Mouse (Mus musculus): ENCODE results near the gene Pnpla8.
A peak's percentile ranks its signal among the peaks of the same experiment; 100 is the strongest.
"Not testable (repeated sequence)": the region's sequence is repeated elsewhere in the genome, so short reads cannot be mapped to it uniquely, and the experiment has no call there.

Gene Pnpla8

DNA sequence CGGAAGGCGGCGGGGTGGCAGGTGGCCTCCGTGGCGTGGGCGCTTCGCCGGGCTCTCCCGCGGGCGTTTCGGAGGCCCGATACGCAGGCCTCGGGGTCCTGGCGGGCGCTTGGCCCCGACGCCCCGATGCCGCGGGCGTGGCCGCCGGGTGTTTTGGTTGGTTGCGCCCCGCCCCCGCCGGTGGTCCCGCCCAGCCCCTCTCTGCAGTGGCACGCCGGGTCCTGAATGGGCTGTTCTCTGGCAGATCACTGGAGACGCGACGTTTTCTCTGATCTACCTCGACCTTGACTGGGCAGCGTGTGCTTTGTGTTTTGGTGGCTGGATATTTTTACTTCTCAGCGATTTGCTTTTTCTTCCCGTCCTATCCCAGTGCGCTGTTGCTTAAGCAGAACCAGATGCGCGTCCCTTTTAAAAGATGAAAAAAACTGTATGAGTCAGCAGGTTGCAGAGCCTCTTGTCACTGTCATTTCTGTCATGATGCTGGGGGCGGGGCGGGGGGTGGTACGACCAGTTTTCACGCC lies 48.2 kb downstream of the Pnpla8 start:
- DNase-seq (ENCODE audit: extremely low spot score): peak; percentile 90

DNA sequence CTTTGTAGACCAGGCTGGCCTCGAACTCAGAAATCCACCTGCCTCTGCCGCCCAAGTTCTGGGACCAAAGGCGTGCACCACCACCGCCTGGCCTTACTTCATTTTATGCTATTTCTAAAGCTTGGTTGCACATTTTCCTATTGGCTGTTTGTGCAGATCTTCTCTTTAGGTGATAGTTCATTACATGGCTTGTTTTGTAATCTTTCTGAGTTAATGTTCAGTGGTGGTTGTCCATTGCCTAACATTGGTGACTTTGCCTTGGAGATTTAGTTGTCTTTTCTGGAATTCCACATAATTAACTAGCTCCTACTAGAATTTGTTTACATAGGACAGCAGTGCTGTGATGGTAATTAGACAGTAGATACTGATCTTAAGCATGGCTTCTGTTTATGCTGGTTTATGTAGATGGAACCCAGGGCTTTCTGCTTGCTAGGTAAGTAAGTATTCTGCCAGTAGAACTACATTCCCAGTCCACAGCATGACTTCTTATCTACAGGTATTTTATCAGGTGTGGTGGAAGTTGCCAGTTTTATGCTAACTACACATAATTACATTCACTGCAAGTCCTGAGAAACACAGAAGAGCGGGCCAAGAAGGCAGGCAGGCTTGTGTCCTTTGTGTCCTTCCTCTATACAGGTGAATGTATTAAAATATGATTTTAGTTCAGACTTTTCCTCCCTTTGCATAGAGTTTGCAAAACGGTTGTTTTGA lies 53.1 kb downstream of the Pnpla8 start:
- DNase-seq (ENCODE audit: extremely low spot score): no peak

GRCm38 (mm10) chr12:44280147-44280546 lies 59.0 kb downstream of the Pnpla8 start:
- DNase-seq (ENCODE audit: extremely low spot score): not testable (repeated sequence)

DNA sequence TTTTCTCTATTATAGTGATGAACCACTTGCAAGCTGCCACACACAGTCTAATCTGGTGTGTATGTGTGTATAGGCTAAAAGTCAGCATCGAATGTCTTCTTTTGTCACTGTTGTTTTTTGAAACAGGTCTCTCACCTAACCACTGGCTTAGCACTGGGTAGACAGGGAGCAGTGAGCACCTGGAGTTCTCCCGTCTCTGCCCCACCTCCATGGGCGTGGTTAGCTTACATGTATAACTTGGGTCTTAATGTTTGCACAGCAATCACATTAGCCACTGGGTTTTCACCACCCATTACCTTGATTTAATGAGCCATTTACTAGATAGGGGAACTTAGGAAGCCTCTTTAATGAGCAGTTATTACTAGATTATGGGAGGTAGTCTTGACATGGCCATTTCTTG lies 60.4 kb downstream of the Pnpla8 start:
- DNase-seq (ENCODE audit: extremely low spot score): no peak

DNA sequence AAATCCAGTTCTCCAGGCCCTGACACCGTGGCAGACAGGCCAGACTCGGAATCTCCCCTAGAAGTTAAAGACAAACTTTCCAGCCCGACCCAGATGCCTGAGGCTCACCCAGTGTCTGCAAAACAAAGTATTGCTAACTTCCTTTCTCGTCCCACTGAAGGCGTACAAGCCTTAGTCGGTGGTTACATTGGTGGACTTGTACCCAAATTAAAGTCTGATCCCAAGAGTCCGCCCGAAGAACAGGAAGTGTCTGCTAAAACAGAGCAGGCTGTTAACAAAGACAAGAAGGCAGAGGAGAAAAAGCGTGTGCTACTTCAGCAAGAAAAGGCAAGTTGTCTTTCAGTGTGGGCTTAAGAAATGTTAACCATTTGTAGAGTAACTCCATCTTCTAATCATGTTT lies 62.2 kb downstream of the Pnpla8 start:
- DNase-seq (ENCODE audit: extremely low spot score): no peak

DNA sequence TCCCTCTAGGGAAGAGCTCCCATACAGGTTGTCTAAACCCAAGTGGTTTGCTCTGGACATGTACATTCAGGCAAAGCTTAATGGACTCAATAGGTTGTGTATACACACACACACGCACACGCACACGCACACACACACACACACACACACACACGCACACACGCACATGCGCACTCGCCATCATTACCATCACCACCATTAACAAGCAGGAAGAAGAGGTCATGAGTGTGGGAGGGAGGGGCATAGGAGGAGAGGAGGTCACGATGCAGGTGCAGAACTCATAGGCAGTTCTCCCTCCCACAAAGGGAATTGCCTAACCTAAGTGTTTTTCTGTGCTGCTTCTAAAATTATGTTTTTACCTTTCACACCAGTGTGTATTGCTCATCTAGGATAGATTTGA lies 65.8 kb downstream of the Pnpla8 start:
- no peak for DNase-seq (ENCODE audit: extremely low spot score)

DNA sequence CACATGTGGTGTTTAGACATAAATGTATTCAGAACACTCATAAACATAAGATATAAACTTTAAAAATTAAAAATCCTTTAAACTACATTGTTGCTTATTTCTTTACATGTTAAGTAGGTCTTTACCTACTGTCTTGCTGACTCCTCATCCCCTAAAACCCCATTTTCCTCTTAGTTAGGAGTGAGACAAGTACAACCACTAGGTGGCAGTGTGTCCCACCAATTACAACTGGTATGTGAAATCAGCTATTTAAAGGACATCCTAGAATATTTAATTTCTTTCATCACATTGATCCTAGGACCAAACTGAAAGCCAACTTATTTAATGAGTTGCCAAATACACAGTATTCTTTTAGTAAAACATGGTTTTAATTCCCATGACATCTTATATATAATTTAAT lies 71.1 kb downstream of the Pnpla8 start:
- peak; percentile 64 for DNase-seq (ENCODE audit: extremely low spot score)

DNA sequence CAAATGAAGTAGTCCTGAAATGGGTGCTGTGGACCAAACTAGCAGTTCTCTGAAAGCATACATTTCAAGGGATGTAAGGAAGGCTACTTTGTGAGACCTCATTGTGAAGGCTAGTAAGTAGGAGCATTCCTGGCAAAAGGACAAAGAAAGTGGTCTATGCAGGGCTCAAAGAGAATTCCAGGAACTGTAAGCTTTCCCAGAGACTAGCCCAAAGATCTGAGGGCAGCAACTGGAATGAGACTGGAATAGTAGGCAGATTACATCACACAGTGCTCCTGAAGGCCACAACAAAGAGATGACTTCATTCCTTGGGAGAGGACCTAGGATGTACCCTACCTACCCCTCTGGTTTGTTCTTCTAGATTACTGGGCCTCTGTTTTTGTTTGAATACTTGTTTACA lies 79.6 kb downstream of the Pnpla8 start:
- no peak for DNase-seq (ENCODE audit: extremely low spot score)

GRCm38 (mm10) chr12:44304012-44304411 lies 82.8 kb downstream of the Pnpla8 start:
- DNase-seq (ENCODE audit: extremely low spot score): no peak

- no peak for DNase-seq (ENCODE audit: extremely low spot score)
Observed at GRCm38 (mm10) chr12:44304869-44305268, 83.7 kb downstream of the Pnpla8 start.

DNA sequence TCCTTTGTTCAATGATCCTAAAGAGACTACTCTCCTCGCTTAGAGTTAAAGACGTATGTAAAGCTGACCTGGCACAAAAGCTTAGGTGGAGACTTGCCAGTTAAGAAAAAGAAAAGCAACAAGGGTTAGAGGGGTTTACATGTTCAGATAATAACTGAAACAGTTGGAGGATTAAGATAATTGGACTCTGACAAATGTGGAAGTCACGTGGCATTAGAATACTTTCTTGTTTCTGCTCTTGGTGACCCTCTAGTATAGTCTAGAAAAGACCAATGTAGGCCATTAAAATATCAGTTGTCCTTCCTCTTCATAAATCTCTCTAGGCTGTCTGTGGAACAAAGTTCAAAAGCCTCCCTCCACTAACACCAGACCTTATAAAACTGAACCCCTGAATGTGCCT lies 87.1 kb downstream of the Pnpla8 start:
- DNase-seq (ENCODE audit: extremely low spot score): no peak

DNA sequence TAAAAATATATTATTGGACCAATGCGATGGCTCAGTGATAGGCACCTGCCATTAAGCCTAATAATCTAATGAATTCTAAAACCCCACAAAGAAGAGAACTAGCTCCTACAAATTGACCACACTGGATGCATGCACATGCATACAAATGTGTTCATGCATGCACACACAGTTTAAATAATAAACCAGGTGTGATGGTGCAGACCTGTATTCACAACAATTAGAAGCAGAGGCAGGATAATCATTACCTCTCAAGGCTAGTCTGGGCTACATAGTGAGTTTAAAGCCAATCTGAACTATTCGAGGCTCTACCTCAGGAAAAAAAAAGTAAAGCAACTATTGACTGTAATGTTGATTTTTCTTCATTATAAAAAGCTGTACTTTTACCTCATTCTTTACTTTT lies 94.0 kb downstream of the Pnpla8 start:
- DNase-seq (ENCODE audit: extremely low spot score): no peak

DNA sequence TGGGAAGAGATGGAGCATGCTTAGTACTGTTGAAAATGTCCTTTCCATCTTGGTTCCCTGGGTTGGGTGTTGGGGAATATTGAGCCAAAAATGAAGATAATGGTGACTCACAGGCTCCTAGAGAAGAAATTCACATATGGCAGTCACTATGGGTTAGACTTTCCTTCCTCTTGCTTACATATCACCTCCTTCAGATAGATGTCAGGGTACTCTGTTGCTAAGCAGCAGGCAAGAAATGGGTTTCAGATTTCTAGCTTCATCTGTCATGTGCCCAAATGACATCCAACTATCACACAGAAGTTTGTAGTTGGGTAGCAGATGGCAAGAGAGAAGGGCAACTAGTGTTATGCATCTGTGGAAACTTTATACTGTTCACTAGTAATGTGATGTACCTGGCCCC lies 103.9 kb downstream of the Pnpla8 start:
- DNase-seq (ENCODE audit: extremely low spot score): no peak

DNA sequence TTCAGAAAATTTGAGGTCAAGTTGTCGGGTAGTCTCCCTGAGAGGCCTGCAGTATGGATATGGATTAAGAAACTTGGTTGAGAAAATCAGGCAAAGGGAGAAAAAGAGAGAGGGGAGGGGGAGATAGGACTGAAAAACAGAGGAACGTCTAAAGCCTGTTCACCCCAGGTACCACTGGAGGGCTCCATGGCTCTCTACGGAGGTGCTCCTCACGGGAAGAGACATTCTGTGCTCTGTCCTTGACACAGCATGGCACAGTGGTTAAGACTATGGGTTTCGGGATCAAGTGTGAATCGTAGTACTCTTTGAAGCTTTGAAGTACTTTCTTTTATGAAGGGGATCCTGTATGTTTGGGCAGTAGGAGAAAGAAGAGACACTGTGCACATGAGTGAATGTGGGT lies 106.3 kb downstream of the Pnpla8 start:
- DNase-seq (ENCODE audit: extremely low spot score): peak; percentile 27

- peak; percentile 71 for DNase-seq (ENCODE audit: extremely low spot score)
Observed at GRCm38 (mm10) chr12:44328381-44329315, 107.5 kb downstream of the Pnpla8 start, which contains the start of gene Nrcam. Gene Nrcam (plus strand): TSS chr12:44328885.

DNA sequence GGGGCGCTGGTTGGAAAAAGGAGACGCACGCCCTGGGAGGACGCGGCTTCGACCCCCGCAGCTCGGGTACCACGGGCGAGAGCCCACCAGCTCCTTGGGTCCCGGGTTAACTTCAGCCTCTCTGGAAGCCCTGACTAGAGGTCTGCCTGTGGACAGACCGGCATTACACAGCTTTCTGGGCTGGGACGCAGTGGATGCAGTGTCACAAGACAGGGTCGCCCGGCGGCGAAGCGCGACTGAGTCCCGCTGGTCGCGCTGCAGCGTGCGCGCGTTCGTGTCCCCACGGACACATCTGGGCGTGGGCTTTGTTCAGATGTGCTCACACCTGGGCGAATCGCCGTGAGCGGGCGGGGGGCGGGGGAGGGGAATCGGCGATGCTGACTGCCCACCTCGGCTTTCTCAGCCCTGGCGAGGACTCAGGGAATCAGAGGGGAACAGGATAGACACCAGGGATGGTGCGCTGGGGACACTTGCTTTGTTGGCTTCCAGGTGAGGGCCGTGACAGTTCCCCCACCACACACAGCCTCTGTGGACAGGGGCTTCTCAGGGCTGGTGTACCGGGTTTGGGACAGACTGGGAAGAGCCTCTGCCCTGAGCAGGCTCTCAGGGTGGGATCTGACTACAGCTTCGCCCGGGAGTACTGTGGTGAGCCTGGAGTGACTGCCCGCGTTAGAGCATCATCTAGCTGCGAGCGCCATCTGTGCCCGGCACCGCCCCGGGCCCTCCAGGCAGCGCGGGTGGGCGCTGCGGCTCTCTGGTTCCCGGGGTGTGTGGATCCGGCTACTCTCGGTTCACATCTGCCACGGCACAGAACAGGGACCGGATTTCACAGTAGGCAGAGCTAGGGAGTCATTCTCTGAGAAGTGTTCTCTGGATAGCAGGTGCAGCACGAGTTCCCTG lies 108.4 kb downstream of the Pnpla8 start:
- no peak for DNase-seq (ENCODE audit: extremely low spot score)

GRCm38 (mm10) chr12:44330216-44330719 lies 109.1 kb downstream of the Pnpla8 start:
- peak; percentile 55 for DNase-seq (ENCODE audit: extremely low spot score)

GRCm38 (mm10) chr12:44337136-44337640 lies 116.0 kb downstream of the Pnpla8 start:
- DNase-seq (ENCODE audit: extremely low spot score): no peak

GRCm38 (mm10) chr12:44338195-44338622 lies 117.0 kb downstream of the Pnpla8 start:
- DNase-seq (ENCODE audit: extremely low spot score): peak; percentile 63

DNA sequence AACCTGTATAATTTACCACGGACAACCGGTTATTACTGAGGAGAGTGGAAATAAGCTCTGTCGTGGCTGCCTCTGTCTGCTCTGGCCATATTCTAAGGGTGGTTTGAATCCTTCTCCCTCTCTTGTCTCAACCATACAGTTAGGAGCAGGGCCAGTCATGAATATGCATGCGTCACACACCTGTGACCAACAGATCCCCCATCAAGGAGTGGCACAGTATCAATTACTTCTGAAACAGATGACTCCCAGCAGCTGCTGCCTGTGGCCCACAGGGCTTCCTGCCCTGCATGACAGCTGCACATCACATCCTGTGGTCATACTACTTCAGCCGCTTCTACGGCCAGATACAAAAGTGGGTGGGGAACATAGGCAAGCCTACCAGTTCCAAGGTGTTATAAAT lies 122.9 kb downstream of the Pnpla8 start:
- no peak for DNase-seq (ENCODE audit: extremely low spot score)

- no peak for DNase-seq (ENCODE audit: extremely low spot score)
Observed at GRCm38 (mm10) chr12:44345251-44345650, 124.1 kb downstream of the Pnpla8 start.
